Mouse (Mus musculus) liver, embryonic 13.5 days (tissue): Measurements from ENCODE around the gene Msx2. TPM values are rescaled to one million over a fixed set of nuclear protein-coding genes. Genes with fewer than 3 reads are reported as not detected.
A peak's percentile ranks its signal among the peaks of the same experiment; 100 is the strongest.

ENCODE experiments used
- ATAC-seq: fragments of 200-750 bp; cut with Nextera tagmentation; 2 replicates; pipeline ENCODE4 v1.8.0; 2017; ENCODE audit warnings: low read depth, mild to moderate bottlenecking, moderate number of reproducible peaks, moderate library complexity
- DNase-seq: peaks from one replicate; pipeline ENCODE4 v3.0.0; 2022
- H3K27ac ChIP-seq: fragments of 300-500 bp; sonication (generic); 2 replicates; pipeline ENCODE4 v1.5.1; 2015; ENCODE audit warnings: moderate library complexity, mild to moderate bottlenecking, inconsistent platforms
- H3K27me3 ChIP-seq: fragments of 300-500 bp; sonication (generic); 2 replicates; pipeline ENCODE4 v1.6.1; 2015; ENCODE audit warnings: mild to moderate bottlenecking, inconsistent platforms
- H3K36me3 ChIP-seq: fragments of 300-500 bp; sonication (generic); 2 replicates; pipeline ENCODE4 v1.6.1; 2015; ENCODE audit warnings: mild to moderate bottlenecking, inconsistent platforms
- H3K4me1 ChIP-seq: fragments of 300-500 bp; sonication (generic); replicated peaks from 2 replicates; pipeline ENCODE4 v1.6.1; 2015; ENCODE audit warnings: inconsistent platforms
- H3K4me2 ChIP-seq: fragments of 300-500 bp; sonication (generic); 2 replicates; pipeline ENCODE4 v1.6.1; 2015; ENCODE audit warnings: inconsistent platforms, mild to moderate bottlenecking, moderate library complexity
- H3K4me3 ChIP-seq: fragments of 300-500 bp; sonication (generic); replicated peaks from 2 replicates; pipeline ENCODE4 v1.5.1; 2015; ENCODE audit warnings: mild to moderate bottlenecking, inconsistent platforms
- H3K9ac ChIP-seq: fragments of 300-500 bp; sonication (generic); 2 replicates; pipeline ENCODE4 v1.6.1; 2015; ENCODE audit warnings: mild to moderate bottlenecking, inconsistent platforms
- H3K9me3 ChIP-seq: fragments of 300-500 bp; sonication (generic); replicated peaks from 2 replicates; pipeline ENCODE4 v1.6.1; 2016; ENCODE audit warnings: inconsistent platforms
- WGBS: fragments of 180-500 bp; shearing (Covaris S2); methylation state at CpG from one replicate; pipeline ENCODE4 v1.1.7; 2015; ENCODE audit not compliant: insufficient replicate concordance; 5-methylcytosine and 5-hydroxymethylcytosine counted together
- polyA plus RNA-seq: library from polyadenylated mRNA; unstranded; fragments of >200 nt; fragmentation: Nextera tagmentation; extraction: Ambion mirVana; gene quantifications from 2 replicates; pipeline ENCODE4 v1.2.1, GENCODE M21; 2015

Gene Msx2
- polyA plus RNA-seq, 1 experiment from 2014 or later, result 0.06 TPM

- DNase-seq, result no peak
- WGBS, result 3% methylated on average over 21 of the region's 21 CpGs
Observed at GRCm38 (mm10) chr13:53464441-53465001, 8.4 kb downstream of the Msx2 start.

GRCm38 (mm10) chr13:53463946-53464345 lies 8.9 kb downstream of the Msx2 start:
- no peaks in the 10 kb centered on the region for H3K9me3 ChIP-seq
- 12% methylated on average over 10 of the region's 10 CpGs for WGBS
- no peaks in the 10 kb centered on the region for H3K36me3 ChIP-seq
- no peaks in the 10 kb centered on the region; the same call in none of the 2 replicates for H3K4me1 ChIP-seq
- ATAC-seq (no peak), DNase-seq (no peak)
- H3K4me2 ChIP-seq, result no peak overlapping the region
- no peak overlapping the region for H3K4me3 ChIP-seq
- no peak overlapping the region for H3K27ac ChIP-seq
- H3K27me3 ChIP-seq, result peaks cover 90% of the 10 kb centered on the region
- no peak overlapping the region for H3K9ac ChIP-seq

More at GRCm38 (mm10) chr13:53464441-53465001, 8.4 kb downstream of the Msx2 start:
- Histone ChIP-seq H3K4me3 (no peak overlapping the region), H3K27ac (no peak overlapping the region), H3K9ac (no peak overlapping the region), H3K4me2 (no peak overlapping the region), H3K36me3 (no peaks in the 10 kb centered on the region), H3K27me3 (peaks cover 96% of the 10 kb centered on the region), H3K9me3 (no peaks in the 10 kb centered on the region), H3K4me1 (no peaks in the 10 kb centered on the region; the same call in none of the 2 replicates)
- ATAC-seq, result no peak

- no peak for ATAC-seq
- WGBS, result 4% methylated on average over 7 of the region's 7 CpGs
- Histone ChIP-seq H3K27ac (no peak overlapping the region), H3K4me2 (no peak overlapping the region), H3K4me1 (no peaks in the 10 kb centered on the region; the same call in none of the 2 replicates), H3K27me3 (peaks cover 87% of the 10 kb centered on the region), H3K36me3 (no peaks in the 10 kb centered on the region), H3K4me3 (no peak overlapping the region), H3K9me3 (no peaks in the 10 kb centered on the region), H3K9ac (no peak overlapping the region)
- no peak for DNase-seq
Observed at GRCm38 (mm10) chr13:53463037-53463436, 9.8 kb downstream of the Msx2 start.

GRCm38 (mm10) chr13:53462649-53462970 lies 10.3 kb downstream of the Msx2 start:
- Histone ChIP-seq H3K9ac (no peak overlapping the region), H3K4me3 (peak overlapping the region; percentile 10; the same call in 1 of the 2 replicates), H3K27me3 (peaks cover 85% of the 10 kb centered on the region), H3K4me2 (peak overlapping the region; percentile 26; the same call in 1 of the 2 replicates), H3K36me3 (no peaks in the 10 kb centered on the region), H3K4me1 (no peaks in the 10 kb centered on the region; the same call in none of the 2 replicates), H3K9me3 (no peaks in the 10 kb centered on the region), H3K27ac (no peak overlapping the region)
- WGBS, result 1% methylated on average over 15 of the region's 15 CpGs
- DNase-seq (no peak), ATAC-seq (no peak)

- Histone ChIP-seq H3K9me3 (no peaks in the 10 kb centered on the region), H3K4me1 (no peaks in the 10 kb centered on the region; the same call in none of the 2 replicates), H3K27me3 (peaks cover 80% of the 10 kb centered on the region), H3K36me3 (no peaks in the 10 kb centered on the region), H3K4me2 (peak overlapping the region; percentile 26; the same call in 1 of the 2 replicates), H3K4me3 (peak overlapping the region; percentile 10; the same call in 1 of the 2 replicates), H3K27ac (no peak overlapping the region), H3K9ac (no peak overlapping the region)
- ATAC-seq (no peak), DNase-seq (no peak)
- WGBS, result under 1% methylated on average over 51 of the region's 51 CpGs
Observed at GRCm38 (mm10) chr13:53461855-53462648, 10.8 kb downstream of the Msx2 start.

- Histone ChIP-seq H3K4me3 (no peak overlapping the region), H3K4me2 (no peak overlapping the region), H3K9me3 (no peaks in the 10 kb centered on the region), H3K9ac (no peak overlapping the region), H3K36me3 (no peaks in the 10 kb centered on the region), H3K27me3 (peaks cover 73% of the 10 kb centered on the region), H3K27ac (no peak overlapping the region), H3K4me1 (no peaks in the 10 kb centered on the region; the same call in none of the 2 replicates)
- DNase-seq (no peak), ATAC-seq (no peak)
- 30% methylated on average over 2 of the region's 2 CpGs for WGBS
Observed at GRCm38 (mm10) chr13:53461346-53461745, 11.5 kb downstream of the Msx2 start.

GRCm38 (mm10) chr13:53458766-53459165 lies 14.1 kb downstream of the Msx2 start:
- H3K36me3 ChIP-seq, result no peaks in the 10 kb centered on the region
- no peak overlapping the region for H3K9ac ChIP-seq
- H3K4me1 ChIP-seq, result no peaks in the 10 kb centered on the region; the same call in none of the 2 replicates
- no peak overlapping the region for H3K4me3 ChIP-seq
- 53% methylated on average over 4 of the region's 4 CpGs for WGBS
- no peak overlapping the region for H3K4me2 ChIP-seq
- H3K27me3 ChIP-seq, result peaks cover 68% of the 10 kb centered on the region
- H3K9me3 ChIP-seq, result no peaks in the 10 kb centered on the region
- ATAC-seq, result no peak
- no peak overlapping the region for H3K27ac ChIP-seq
- DNase-seq, result no peak

GRCm38 (mm10) chr13:53454794-53455672 lies 17.8 kb downstream of the Msx2 start:
- Histone ChIP-seq H3K27ac (no peak overlapping the region), H3K4me1 (no peaks in the 10 kb centered on the region), H3K4me2 (no peak overlapping the region), H3K4me3 (no peak overlapping the region), H3K9ac (no peak overlapping the region), H3K27me3 (peaks cover 38% of the 10 kb centered on the region), H3K36me3 (no peaks in the 10 kb centered on the region), H3K9me3 (no peaks in the 10 kb centered on the region)
- ATAC-seq (no peak), DNase-seq (no peak)
- WGBS, result 12% methylated on average over 21 of the region's 21 CpGs

- Histone ChIP-seq H3K27ac (no peak overlapping the region), H3K27me3 (peaks cover 35% of the 10 kb centered on the region), H3K9me3 (no peaks in the 10 kb centered on the region), H3K36me3 (no peaks in the 10 kb centered on the region), H3K4me2 (no peak overlapping the region), H3K9ac (no peak overlapping the region), H3K4me3 (no peak overlapping the region), H3K4me1 (no peaks in the 10 kb centered on the region)
- 59% methylated on average over 3 of the region's 3 CpGs for whole genome bisulfite sequencing
- DNase-seq (no peak), ATAC-seq (no peak)
Observed at GRCm38 (mm10) chr13:53453927-53454326, 18.9 kb downstream of the Msx2 start.

- DNase-seq, result no peak
Observed at GRCm38 (mm10) chr13:53447609-53448008, 25.3 kb downstream of the Msx2 start.

GRCm38 (mm10) chr13:53443602-53444001 lies 29.3 kb downstream of the Msx2 start:
- H3K36me3 ChIP-seq, result no peaks in the 10 kb centered on the region
- H3K4me1 ChIP-seq, result peaks cover 11% of the 10 kb centered on the region; the same call in 1 of the 2 replicates
- ATAC-seq, result no peak
- H3K4me3 ChIP-seq, result no peak overlapping the region
- no peak overlapping the region for H3K4me2 ChIP-seq
- H3K9me3 ChIP-seq, result no peaks in the 10 kb centered on the region
- no peak overlapping the region for H3K27ac ChIP-seq
- no peak for DNase-seq
- H3K9ac ChIP-seq, result no peak overlapping the region
- H3K27me3 ChIP-seq, result no peaks in the 10 kb centered on the region
- 27% methylated on average over 3 of the region's 3 CpGs for WGBS

More at GRCm38 (mm10) chr13:53447609-53448008, 25.3 kb downstream of the Msx2 start:
- no peak overlapping the region for H3K4me3 ChIP-seq
- no peak overlapping the region for H3K4me2 ChIP-seq
- H3K4me1 ChIP-seq, result peaks cover 2% of the 10 kb centered on the region; the same call in 1 of the 2 replicates
- no peaks in the 10 kb centered on the region for H3K9me3 ChIP-seq
- no peak for ATAC-seq
- 15% methylated on average over 6 of the region's 6 CpGs for WGBS
- 0 out of 2 replicates have a peak, but pooled peaks cover under 1% of the 10 kb centered on the region for H3K27me3 ChIP-seq
- no peak overlapping the region for H3K9ac ChIP-seq
- H3K27ac ChIP-seq, result no peak overlapping the region
- no peaks in the 10 kb centered on the region for H3K36me3 ChIP-seq
